Mouse (Mus musculus) E14TG2a.4 (cell line): ENCODE measurements at regions not wholly inside any gene's neighbourhood (a gene's known extent, or its start where the extent isn't known, plus 50 kb on each side); places are given as distances from the start of the nearest gene placed in this dataset.

ENCODE experiments used
- H3K27me3 ChIP-seq: 2 replicates; pipeline ENCODE4 v1.6.1; 2014; ENCODE audit warnings: low read length, control low read depth; ENCODE audit not compliant: insufficient read depth
- H3K36me3 ChIP-seq: 2 replicates; pipeline ENCODE4 v1.6.1; 2014; ENCODE audit warnings: low read length, control low read depth; ENCODE audit not compliant: insufficient read depth
- H3K4me1 ChIP-seq: replicated peaks from 2 replicates; pipeline ENCODE4 v1.6.1; 2014; ENCODE audit warnings: low read depth, low read length, control low read depth
- H3K4me3 ChIP-seq: replicated peaks from 2 replicates; pipeline ENCODE4 v1.5.1; 2014; ENCODE audit warnings: mild to moderate bottlenecking, low read length
- H3K9me3 ChIP-seq: 2 replicates; pipeline ENCODE4 v1.6.1; 2014; ENCODE audit warnings: low read length, control low read depth
- CTCF ChIP-seq: conservative IDR thresholded peaks from 2 replicates; pipeline ENCODE4 v1.5.1; 2014; ENCODE audit warnings: low read length
- NANOG ChIP-seq: IDR thresholded peaks from 2 replicates; pipeline ENCODE4 v1.6.1; 2014; ENCODE audit warnings: borderline replicate concordance, low read length, mixed read lengths
- POU5F1 ChIP-seq: IDR thresholded peaks from 2 replicates; pipeline ENCODE4 v1.6.1; 2014; ENCODE audit warnings: low read length, borderline replicate concordance

GRCm38 (mm10) chr3:121886309-121886708 lies 66.0 kb upstream of the Arhgap29 start:
- TF ChIP-seq POU5F1 (no peak), NANOG (no peak), CTCF (no peak)
- Histone ChIP-seq H3K4me1 (peaks cover 22% of the 10 kb centered on the region), H3K9me3 (no peaks in the 10 kb centered on the region), H3K4me3 (no peak overlapping the region), H3K36me3 (no peaks in the 10 kb centered on the region), H3K27me3 (peaks cover 7% of the 10 kb centered on the region)

- TF ChIP-seq NANOG: peak; percentile 47; the same call in 1 of the 2 replicates
- no peak for TF ChIP-seq CTCF
- H3K36me3 ChIP-seq: no peaks in the 10 kb centered on the region
- H3K4me1 ChIP-seq: peaks cover 22% of the 10 kb centered on the region
- H3K27me3 ChIP-seq: peaks cover 7% of the 10 kb centered on the region
- no peaks in the 10 kb centered on the region for H3K9me3 ChIP-seq
- H3K4me3 ChIP-seq: no peak overlapping the region
Measured at GRCm38 (mm10) chr3:121885265-121886178, 66.8 kb upstream of the Arhgap29 start.

- peaks cover 2% of the 10 kb centered on the region; the same call in 1 of the 2 replicates for H3K9me3 ChIP-seq
- H3K4me1 ChIP-seq: peaks cover 22% of the 10 kb centered on the region
- TF ChIP-seq CTCF: peak; percentile 86
- TF ChIP-seq NANOG: no peak
- no peak for TF ChIP-seq POU5F1
- H3K4me3 ChIP-seq: no peak overlapping the region
- H3K36me3 ChIP-seq: no peaks in the 10 kb centered on the region
- peaks cover 7% of the 10 kb centered on the region for H3K27me3 ChIP-seq
Measured at GRCm38 (mm10) chr3:121884328-121885248, 67.8 kb upstream of the Arhgap29 start.

GRCm38 (mm10) chr3:121880355-121880754 lies 65.3 kb upstream of the Abcd3 start:
- Histone ChIP-seq H3K36me3 (no peaks in the 10 kb centered on the region), H3K9me3 (peaks cover 7% of the 10 kb centered on the region; the same call in 1 of the 2 replicates), H3K27me3 (no peaks in the 10 kb centered on the region), H3K4me3 (no peak overlapping the region), H3K4me1 (peaks cover 3% of the 10 kb centered on the region)
- TF ChIP-seq NANOG (no peak), POU5F1 (no peak), CTCF (no peak)

- H3K9me3 ChIP-seq: peaks cover 7% of the 10 kb centered on the region; the same call in 1 of the 2 replicates
- H3K27me3 ChIP-seq: no peaks in the 10 kb centered on the region
- TF ChIP-seq CTCF: no peak
- no peak for TF ChIP-seq POU5F1
- TF ChIP-seq NANOG: no peak
- H3K4me1 ChIP-seq: no peaks in the 10 kb centered on the region
- H3K36me3 ChIP-seq: no peaks in the 10 kb centered on the region
- no peak overlapping the region for H3K4me3 ChIP-seq
Measured at GRCm38 (mm10) chr3:121875072-121875471, 60.0 kb upstream of the Abcd3 start.

GRCm38 (mm10) chr3:121874576-121874975 lies 59.5 kb upstream of the Abcd3 start:
- Histone ChIP-seq H3K4me3 (no peak overlapping the region), H3K9me3 (peaks cover 5% of the 10 kb centered on the region; the same call in 1 of the 2 replicates), H3K36me3 (no peaks in the 10 kb centered on the region), H3K27me3 (no peaks in the 10 kb centered on the region), H3K4me1 (no peaks in the 10 kb centered on the region)
- TF ChIP-seq CTCF (no peak), NANOG (no peak), POU5F1 (no peak)

- Histone ChIP-seq H3K9me3 (no peaks in the 10 kb centered on the region), H3K27me3 (no peaks in the 10 kb centered on the region), H3K4me3 (no peak overlapping the region), H3K36me3 (no peaks in the 10 kb centered on the region), H3K4me1 (no peaks in the 10 kb centered on the region)
- TF ChIP-seq NANOG (no peak), CTCF (no peak)
Measured at GRCm38 (mm10) chr3:121873572-121873971, 58.5 kb upstream of the Abcd3 start.

- Histone ChIP-seq H3K36me3 (no peaks in the 10 kb centered on the region), H3K4me3 (no peak overlapping the region), H3K27me3 (no peaks in the 10 kb centered on the region), H3K4me1 (no peaks in the 10 kb centered on the region), H3K9me3 (no peaks in the 10 kb centered on the region)
- TF ChIP-seq NANOG (no peak), POU5F1 (no peak), CTCF (no peak)
Measured at GRCm38 (mm10) chr3:121872685-121873084, 57.6 kb upstream of the Abcd3 start.
